Mouse (Mus musculus) layer of hippocampus, adult 2 months (tissue): Measurements from ENCODE around the gene Vps9d1. TPM values are rescaled to one million over a fixed set of nuclear protein-coding genes. Genes with fewer than 3 reads are reported as not detected.
"Not testable (repeated sequence)": the region's sequence is repeated elsewhere in the genome, so short reads cannot be mapped to it uniquely, and the experiment has no call there.

Experiments used
- DNase-seq, 2 experiments: peaks; one replicate each; pipeline ENCODE4 v3.0.0; 2022; ENCODE audit warnings: low spot score in 2 of 2
- H3K27ac ChIP-seq: fragments of 200-600 bp; 2 replicates; pipeline ENCODE4 v1.8.1; 2022
- H3K4me3 ChIP-seq: fragments of 200-600 bp; 2 replicates; pipeline ENCODE4 v1.8.1; 2022; ENCODE audit warnings: mild to moderate bottlenecking
- CTCF ChIP-seq: fragments of 200-600 bp; conservative IDR thresholded peaks from 2 replicates; pipeline ENCODE4 v1.8.1; 2022; ENCODE audit warnings: antibody characterized with exemption, mild to moderate bottlenecking, moderate library complexity
- total RNA-seq, 2 experiments: library from RNA; stranded (reverse); gene quantifications; 2 replicates each; pipeline ENCODE4 v1.2.3; 2021

The Vps9d1 gene
- total RNA-seq, 2 experiments from 2014 or later, result 59.5 to 70.3 TPM

- TF ChIP-seq CTCF, result no peak
- Histone ChIP-seq H3K4me3 (no peak overlapping the region), H3K27ac (no peak overlapping the region)
- DNase-seq, result no peak
Measured at GRCm38 (mm10) chr8:123245543-123245942, 8.6 kb downstream of the Vps9d1 start.

DNA sequence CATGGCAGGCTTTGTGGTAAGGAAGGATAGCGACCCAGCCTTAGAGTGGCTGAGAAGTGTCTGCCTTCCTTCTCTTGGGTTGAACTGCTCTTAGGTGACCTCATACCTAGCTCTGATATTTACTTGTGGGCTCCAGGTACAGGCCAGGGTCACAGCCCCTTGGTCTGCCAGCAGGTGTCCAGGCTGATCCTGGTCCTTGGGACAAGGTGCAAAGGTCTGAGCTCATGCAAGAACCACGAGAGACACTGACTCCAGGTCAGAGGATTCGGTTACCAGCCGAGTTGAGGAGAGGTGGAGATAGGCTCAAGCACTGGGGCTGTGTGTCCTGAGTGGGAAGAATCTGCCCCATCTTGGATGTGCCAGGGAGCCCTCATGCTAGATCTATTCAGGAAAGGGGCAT, 9.8 kb downstream of the Vps9d1 start:
- no peak overlapping the region for H3K4me3 ChIP-seq
- H3K27ac ChIP-seq, result no peak overlapping the region
- TF ChIP-seq CTCF, result no peak
- DNase-seq, result no peak

DNA sequence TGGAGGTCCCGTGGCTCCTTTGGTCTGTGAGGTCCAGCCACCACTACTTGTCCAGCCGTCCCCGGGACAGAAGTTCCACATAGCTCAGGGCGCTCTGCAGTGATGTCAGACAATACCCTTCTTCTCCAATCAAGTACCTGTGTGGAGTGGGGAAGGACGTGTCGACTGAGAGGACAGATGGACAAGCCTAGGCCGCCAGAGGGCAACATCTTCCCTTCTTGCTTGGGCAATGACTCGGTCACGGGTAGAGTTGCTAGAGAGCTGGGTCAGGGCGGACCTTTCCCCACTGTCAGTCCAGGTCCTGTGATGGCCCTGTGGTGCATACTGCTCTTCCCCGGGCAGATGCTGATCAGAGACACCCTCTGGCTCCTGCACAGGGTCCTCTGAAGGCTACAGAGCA, 11.1 kb downstream of the Vps9d1 start:
- no peak; the same call in 1 of the 2 replicates for TF ChIP-seq CTCF

DNA sequence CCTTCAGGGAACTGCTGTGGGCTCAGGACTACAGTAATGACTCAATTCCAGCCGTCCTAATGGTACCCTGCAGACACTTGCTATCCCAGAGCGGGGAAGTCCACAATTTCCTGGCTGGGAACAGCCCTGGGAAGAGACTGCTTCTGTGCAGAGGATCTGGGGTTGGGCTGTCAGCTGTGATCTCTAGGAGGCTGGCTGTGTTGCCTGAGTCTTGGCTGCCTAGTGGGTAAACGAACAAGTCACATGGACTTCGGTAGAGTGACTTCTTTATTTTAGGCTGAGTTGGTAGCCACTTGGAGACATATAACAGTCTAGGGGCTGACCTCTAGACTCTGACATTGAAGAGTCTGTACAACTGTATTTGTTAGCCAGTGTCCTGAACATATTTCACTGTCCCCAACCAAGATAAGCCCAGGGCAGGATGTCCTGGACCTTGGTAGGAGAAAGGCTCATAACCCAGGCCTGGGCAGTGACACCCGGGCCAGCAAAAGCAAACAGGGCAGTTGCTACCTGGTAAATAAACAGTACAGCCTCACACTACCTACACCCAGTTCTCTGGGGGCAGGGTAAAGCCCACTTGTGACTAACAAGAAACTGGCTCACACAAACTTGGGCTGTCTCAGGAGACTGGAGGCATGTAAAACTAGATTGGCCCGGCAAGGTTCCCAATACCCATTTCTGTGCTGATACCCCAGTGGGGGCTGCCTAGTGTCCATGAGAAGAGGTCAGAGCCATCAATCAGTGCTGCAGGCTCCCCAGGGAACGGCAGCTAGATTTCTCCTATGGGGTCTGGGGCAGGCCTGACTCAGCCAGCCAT, 11.8 kb downstream of the Vps9d1 start:
- H3K27ac ChIP-seq, result no peak overlapping the region
- no peak for TF ChIP-seq CTCF
- no peak for DNase-seq
- H3K4me3 ChIP-seq, result no peak overlapping the region

More for the DNA sequence above, 11.1 kb downstream of the Vps9d1 start:
- Histone ChIP-seq H3K4me3 (no peak overlapping the region), H3K27ac (no peak overlapping the region)
- DNase-seq, result no peak

- H3K27ac ChIP-seq, result peak overlapping the region; percentile 49; the same call in 1 of the 2 replicates
- TF ChIP-seq CTCF, result no peak
- no peak for DNase-seq
- no peak overlapping the region for H3K4me3 ChIP-seq
Measured at GRCm38 (mm10) chr8:123239398-123239797, 14.8 kb downstream of the Vps9d1 start.

DNA sequence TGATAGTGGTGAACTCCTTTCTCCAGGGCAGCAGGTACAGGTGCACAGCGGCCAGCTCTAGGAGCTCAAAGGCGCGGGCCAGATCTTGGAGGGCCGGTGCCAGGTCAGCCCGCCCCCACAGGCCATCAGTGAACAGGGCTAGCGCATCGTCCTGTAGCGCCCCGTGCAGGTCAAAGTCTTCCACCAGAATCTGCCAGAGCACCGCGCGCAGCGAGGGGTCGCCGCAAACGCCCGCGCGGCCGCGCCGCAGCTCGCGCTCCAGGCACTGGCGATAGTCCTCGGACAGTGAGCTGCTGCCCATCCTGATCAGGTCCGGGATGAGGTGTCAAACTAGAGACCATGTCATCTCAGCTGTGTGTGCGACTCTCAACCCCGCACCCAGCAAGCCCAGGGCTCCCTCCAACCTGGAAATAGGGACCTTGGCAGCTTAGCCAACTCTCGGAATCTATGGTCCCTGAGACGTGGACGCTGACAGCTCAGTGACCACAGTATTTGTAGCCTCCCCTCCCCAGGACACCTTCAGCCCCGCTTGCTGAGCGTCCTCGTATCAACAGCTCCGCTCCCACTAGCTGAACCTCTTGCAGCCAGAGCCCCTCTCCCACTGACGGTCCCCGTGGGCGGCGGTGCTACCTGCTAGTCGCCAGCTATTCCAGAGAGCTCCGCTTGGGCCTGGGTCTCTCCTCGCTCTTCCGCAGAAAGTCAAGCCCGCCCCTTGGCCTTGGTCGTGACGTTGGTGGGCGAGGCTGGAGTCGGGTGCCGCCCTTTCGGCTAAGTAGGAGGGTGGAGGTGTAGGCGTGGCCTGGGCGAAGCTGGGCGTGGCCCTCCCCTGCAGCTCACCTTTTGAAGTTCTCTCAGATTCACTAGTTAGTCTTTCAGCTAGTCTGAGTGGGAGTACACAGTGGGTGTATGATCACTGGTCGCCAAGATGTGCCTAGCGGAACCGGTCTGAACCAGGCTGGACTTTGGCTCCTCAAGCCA, 18.3 kb downstream of the Vps9d1 start, which contains the start of gene Spata2l:
Gene Spata2l, minus strand, starts transcription at position 714 of the 978 bp plus-strand sequence.
- DNase-seq, result peak; percentile 87 to 89

DNA sequence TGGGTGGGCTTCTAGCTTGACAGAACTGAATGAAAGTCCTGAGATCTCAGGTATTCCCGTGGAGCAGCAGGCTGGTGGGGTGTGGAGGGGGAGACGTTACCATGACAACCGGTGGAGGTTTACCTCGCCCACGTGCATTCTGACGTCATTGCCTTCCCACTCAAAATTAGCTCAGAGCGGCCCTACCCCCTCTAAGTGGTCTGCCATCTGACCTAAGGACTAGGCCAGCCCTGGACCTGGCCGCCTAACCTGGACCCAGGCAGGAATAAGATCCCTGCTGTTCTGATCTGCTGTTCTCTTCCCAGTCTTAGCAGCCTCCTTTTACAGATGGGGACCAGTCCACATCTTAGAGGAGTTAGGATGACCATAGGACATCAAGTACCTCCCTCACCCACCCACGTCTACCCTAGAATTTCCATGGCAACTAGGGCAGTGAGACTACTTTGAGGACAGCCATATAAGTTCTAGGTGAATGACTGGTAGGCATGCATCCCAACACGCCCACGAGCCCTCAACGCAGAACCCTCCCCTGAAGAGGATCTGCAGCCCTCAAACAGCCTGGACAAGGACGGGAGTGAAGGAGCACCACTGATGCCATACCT, 19.1 kb downstream of the Vps9d1 start:
- TF ChIP-seq CTCF, result no peak
- peak overlapping the region; percentile 88 for H3K4me3 ChIP-seq
- peak overlapping the region; percentile 97 for H3K27ac ChIP-seq
- DNase-seq, result peak; percentile 84

More for the DNA sequence above, 18.3 kb downstream of the Vps9d1 start, which contains the start of gene Spata2l:
- peak within 1 kb of the TSS; percentile 88 for H3K4me3 ChIP-seq
- peak; percentile 56 for TF ChIP-seq CTCF
- H3K27ac ChIP-seq, result peak within 1 kb of the TSS; percentile 97

DNA sequence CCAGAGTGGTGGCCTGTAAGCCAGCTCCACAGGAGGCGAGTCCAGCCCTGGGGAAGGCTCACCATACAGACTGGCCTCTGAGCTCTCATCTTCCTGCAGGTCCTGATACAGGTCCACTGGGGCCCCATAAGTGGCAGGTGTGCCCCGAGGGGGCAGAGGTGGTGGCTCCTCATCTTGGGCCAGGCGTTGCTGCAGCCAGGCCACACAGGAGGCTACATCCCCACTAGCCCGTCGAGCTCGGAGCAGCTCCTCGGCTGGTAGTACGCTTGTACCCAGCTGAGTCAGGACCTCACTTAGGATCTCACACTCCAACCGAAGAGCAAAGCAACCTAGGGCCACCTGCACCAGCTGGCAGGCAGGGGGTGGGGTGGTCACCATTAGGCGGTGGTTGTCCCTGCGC, 20.4 kb downstream of the Vps9d1 start:
- no peak for DNase-seq
- Histone ChIP-seq H3K27ac (peak overlapping the region; percentile 97), H3K4me3 (peak overlapping the region; percentile 88)
- TF ChIP-seq CTCF, result no peak

DNA sequence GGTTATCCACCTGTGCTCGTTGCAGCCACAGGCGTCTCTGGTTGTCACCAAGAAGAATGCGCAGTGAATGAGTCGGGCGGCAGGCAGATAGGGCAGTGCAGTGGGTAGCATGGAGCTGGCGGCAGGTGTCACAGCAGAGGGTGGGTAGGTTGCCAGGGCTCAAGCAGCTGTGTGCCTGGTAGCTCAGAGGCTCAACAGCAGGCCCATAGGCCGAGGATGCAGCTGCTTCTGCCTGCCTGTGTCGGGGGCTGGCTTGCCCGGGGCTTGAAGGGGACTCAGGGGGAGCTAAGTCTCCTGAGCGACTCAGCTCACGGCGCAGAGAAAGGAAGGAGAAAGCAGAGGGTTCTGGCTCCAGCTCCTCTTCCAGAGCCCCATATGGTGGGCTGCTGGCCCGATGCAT, 20.8 kb downstream of the Vps9d1 start:
- peak overlapping the region; percentile 97 for H3K27ac ChIP-seq
- peak overlapping the region; percentile 88 for H3K4me3 ChIP-seq
- no peak for TF ChIP-seq CTCF
- no peak for DNase-seq

- no peak for TF ChIP-seq CTCF
- Histone ChIP-seq H3K27ac (peak overlapping the region; percentile 97), H3K4me3 (no peak overlapping the region)
- DNase-seq, result no peak
Measured at GRCm38 (mm10) chr8:123232553-123232952, 21.6 kb downstream of the Vps9d1 start.

- peak; percentile 60 for TF ChIP-seq CTCF
- Histone ChIP-seq H3K27ac (peak overlapping the region; percentile 97; the same call in 1 of the 2 replicates), H3K4me3 (no peak overlapping the region)
- DNase-seq, result no peak
Measured at GRCm38 (mm10) chr8:123231742-123232141, 22.4 kb downstream of the Vps9d1 start.

DNA sequence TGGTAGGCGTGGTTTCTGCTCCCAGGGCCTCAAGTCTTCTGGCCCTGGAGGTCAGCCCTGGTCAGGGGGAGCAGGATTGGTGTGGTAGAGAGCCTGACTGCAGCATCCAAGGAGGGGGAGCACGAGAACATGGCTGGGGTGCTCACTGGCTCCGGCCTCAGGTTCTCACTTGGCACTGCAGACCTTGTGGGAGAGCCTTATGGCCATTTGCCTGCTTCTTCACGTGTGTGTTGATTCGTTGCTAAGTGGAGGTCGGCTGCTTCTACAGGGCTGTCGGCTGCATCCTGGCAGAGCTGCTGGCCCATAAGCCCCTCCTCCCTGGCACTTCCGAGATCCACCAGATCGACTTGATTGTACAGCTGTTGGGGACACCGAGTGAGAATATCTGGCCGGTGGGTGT, 23.8 kb downstream of the Vps9d1 start:
- H3K4me3 ChIP-seq, DNase-seq: not testable (repeated sequence)
- peak overlapping the region; percentile 51 for H3K27ac ChIP-seq
